Mouse (Mus musculus): ENCODE results near the gene Abcc1. TPM values are rescaled to one million over a fixed set of nuclear protein-coding genes. Genes with fewer than 3 reads are reported as not detected.

Gene Abcc1
- polyA plus RNA-seq, 1 experiment from 2014 or later: 9.6 TPM

DNA sequence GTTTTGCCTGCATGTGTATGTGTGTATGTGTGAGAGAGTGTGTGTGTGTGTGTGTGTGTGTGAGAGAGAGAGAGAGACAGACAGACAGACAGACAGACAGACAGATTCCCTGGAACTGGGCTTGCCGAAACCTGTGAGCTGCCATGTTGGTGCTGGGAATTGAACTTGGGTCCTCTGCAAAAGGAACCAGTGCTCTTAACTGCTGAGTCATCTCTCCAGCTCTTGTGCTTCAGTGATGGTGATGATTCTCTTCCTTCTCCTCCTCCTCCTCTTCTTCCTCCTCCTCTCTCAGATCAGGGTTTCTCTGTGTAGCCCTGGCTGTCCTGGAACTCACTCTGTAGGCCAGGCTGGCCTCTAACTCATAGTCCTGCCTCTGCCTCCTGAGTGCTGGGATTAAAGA lies 4.7 kb downstream of the Abcc1 start:
- no peak overlapping the region for H3K9ac ChIP-seq (ENCODE audit: low read length)
- no peak overlapping the region for H3K4me3 ChIP-seq (ENCODE audit: low read depth, low read length)
- WGBS: 78% methylated on average over 1 of the region's 1 CpGs
- no peaks in the 10 kb centered on the region; the same call in 1 of the 2 replicates for H3K4me1 ChIP-seq (replicated peaks; ENCODE audit: control insufficient read depth, insufficient read depth, low read length)
- H3K27ac ChIP-seq (ENCODE audit: low read depth, low read length): no peak overlapping the region
- DNase-seq (ENCODE audit: low spot score) (no peak), ATAC-seq (replicated peaks; ENCODE audit: low FRiP score) (no peak)
- no peaks in the 10 kb centered on the region for H3K36me3 ChIP-seq (ENCODE audit: control insufficient read depth, insufficient read depth, low read length)
- H3K9me3 ChIP-seq (ENCODE audit: control insufficient read depth, low read length): no peaks in the 10 kb centered on the region
- no peaks in the 10 kb centered on the region for H3K27me3 ChIP-seq (ENCODE audit: control insufficient read depth, insufficient read depth, low read length)
- H3K4me2 ChIP-seq (ENCODE audit: low read depth, low read length, severe bottlenecking): no peak overlapping the region

DNA sequence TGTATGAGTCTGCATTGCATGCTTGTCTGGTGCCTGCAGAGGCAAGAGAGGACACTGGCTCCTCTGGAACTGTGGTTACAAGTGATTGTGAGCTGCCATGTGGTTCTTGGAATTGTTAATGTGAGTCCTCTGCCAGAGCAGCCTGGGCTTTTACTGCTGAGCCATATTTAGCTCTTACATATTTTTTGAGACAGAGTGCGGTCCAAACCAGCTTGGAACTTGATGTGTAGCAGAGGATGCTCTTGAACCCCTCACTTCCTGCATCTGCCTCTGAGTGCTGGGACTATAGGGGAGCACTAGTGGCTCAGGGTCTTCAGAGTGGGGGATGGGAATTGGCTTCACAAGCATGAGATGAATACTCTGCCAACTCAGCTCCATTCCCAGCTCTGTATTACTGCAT lies 10.0 kb downstream of the Abcc1 start:
- Histone ChIP-seq H3K4me1 (replicated peaks; ENCODE audit: control insufficient read depth, insufficient read depth, low read length) (peaks cover 1% of the 10 kb centered on the region; the same call in 1 of the 2 replicates), H3K36me3 (ENCODE audit: control insufficient read depth, insufficient read depth, low read length) (no peaks in the 10 kb centered on the region), H3K27me3 (ENCODE audit: control insufficient read depth, insufficient read depth, low read length) (no peaks in the 10 kb centered on the region), H3K27ac (ENCODE audit: low read depth, low read length) (no peak overlapping the region), H3K4me2 (ENCODE audit: low read depth, low read length, severe bottlenecking) (no peak overlapping the region), H3K9me3 (ENCODE audit: control insufficient read depth, low read length) (no peaks in the 10 kb centered on the region), H3K9ac (ENCODE audit: low read length) (no peak overlapping the region), H3K4me3 (ENCODE audit: low read depth, low read length) (no peak overlapping the region)
- no peak for DNase-seq (ENCODE audit: low spot score)
- 95% methylated on average over 1 of the region's 1 CpGs for WGBS
- ATAC-seq (replicated peaks; ENCODE audit: low FRiP score): no peak

DNA sequence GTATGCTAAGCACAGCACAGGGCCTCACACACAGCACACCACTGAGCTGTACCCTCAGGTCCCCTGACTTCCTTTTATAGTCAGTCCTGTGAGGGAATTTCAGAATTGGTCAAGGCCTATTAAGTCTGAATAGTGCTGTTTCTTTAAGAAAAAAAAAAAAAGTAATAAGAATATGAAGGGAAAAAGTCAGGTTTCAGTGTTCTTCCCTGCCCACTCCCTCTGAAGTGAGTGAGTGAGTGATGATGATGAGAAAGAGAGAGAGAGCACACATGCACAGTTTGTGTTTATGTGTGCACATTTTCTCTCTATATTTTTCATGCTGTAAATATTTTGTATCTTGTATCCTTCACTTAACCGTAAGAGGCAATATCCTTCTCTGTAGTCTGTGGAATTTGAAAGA lies 11.0 kb downstream of the Abcc1 start:
- Histone ChIP-seq H3K9me3 (ENCODE audit: control insufficient read depth, low read length) (no peaks in the 10 kb centered on the region), H3K4me1 (replicated peaks; ENCODE audit: control insufficient read depth, insufficient read depth, low read length) (peaks cover 1% of the 10 kb centered on the region; the same call in 1 of the 2 replicates), H3K9ac (ENCODE audit: low read length) (no peak overlapping the region), H3K27me3 (ENCODE audit: control insufficient read depth, insufficient read depth, low read length) (no peaks in the 10 kb centered on the region), H3K4me3 (ENCODE audit: low read depth, low read length) (no peak overlapping the region), H3K4me2 (ENCODE audit: low read depth, low read length, severe bottlenecking) (no peak overlapping the region), H3K36me3 (ENCODE audit: control insufficient read depth, insufficient read depth, low read length) (no peaks in the 10 kb centered on the region), H3K27ac (ENCODE audit: low read depth, low read length) (no peak overlapping the region)
- no peak for DNase-seq (ENCODE audit: low spot score)
- 85% methylated on average over 1 of the region's 1 CpGs for whole genome bisulfite sequencing
- ATAC-seq (replicated peaks; ENCODE audit: low FRiP score): no peak

DNA sequence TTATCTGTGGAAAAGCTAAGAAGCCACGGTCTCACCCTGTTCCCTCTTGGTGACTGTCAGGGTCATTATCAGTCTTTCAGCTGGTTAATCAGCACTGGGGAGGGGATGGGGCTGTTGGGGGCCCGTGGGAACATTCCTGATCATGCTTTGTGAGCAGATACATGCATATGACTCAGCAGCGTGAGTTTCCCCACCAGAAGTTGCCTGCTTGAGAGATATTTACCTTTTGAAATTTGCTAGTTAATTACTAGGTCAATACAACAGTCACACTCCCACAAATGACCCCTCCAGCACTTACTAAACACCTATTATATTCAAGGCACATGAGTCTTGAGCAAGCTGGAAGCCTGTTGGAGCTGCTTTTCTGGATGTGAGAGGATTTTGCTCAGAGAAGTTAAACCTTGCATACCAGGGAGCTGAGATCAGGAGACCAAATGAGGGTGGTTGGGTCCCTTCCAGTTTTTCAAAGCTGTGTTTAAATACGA lies 11.5 kb downstream of the Abcc1 start:
- H3K9me3 ChIP-seq (ENCODE audit: control insufficient read depth, low read length): no peaks in the 10 kb centered on the region
- no peak overlapping the region for H3K4me2 ChIP-seq (ENCODE audit: low read depth, low read length, severe bottlenecking)
- ATAC-seq (replicated peaks; ENCODE audit: low FRiP score): no peak
- H3K4me3 ChIP-seq (ENCODE audit: low read depth, low read length): no peak overlapping the region
- DNase-seq (ENCODE audit: low spot score): no peak
- H3K27ac ChIP-seq (ENCODE audit: low read depth, low read length): no peak overlapping the region
- H3K4me1 ChIP-seq (replicated peaks; ENCODE audit: control insufficient read depth, insufficient read depth, low read length): peaks cover 1% of the 10 kb centered on the region; the same call in 1 of the 2 replicates
- no peaks in the 10 kb centered on the region for H3K36me3 ChIP-seq (ENCODE audit: control insufficient read depth, insufficient read depth, low read length)
- no peak overlapping the region for H3K9ac ChIP-seq (ENCODE audit: low read length)
- 78% methylated on average over 4 of the region's 4 CpGs for WGBS
- no peaks in the 10 kb centered on the region for H3K27me3 ChIP-seq (ENCODE audit: control insufficient read depth, insufficient read depth, low read length)

DNA sequence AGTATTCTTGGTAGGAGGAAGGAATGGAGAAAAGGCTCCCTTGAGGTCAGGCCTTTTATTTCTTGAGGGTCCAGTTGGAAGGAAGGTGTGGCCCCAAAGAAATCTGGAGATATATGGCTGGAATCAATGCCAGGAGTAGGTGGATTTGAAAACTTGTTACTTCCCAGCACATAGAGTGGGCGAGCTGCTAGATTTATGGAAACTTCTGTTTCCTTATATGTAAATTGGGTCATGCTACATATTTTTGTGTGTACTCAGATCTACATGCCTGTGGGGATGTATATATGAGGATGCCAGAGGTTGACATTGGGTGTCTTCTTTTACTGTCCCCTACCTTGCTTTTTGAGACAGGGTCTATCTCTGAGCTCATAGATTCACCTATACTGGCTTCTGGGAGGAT lies 14.6 kb downstream of the Abcc1 start:
- H3K27ac ChIP-seq (ENCODE audit: low read depth, low read length): no peak overlapping the region
- H3K9ac ChIP-seq (ENCODE audit: low read length): no peak overlapping the region
- no peak overlapping the region for H3K4me2 ChIP-seq (ENCODE audit: low read depth, low read length, severe bottlenecking)
- H3K9me3 ChIP-seq (ENCODE audit: control insufficient read depth, low read length): no peaks in the 10 kb centered on the region
- H3K27me3 ChIP-seq (ENCODE audit: control insufficient read depth, insufficient read depth, low read length): no peaks in the 10 kb centered on the region
- WGBS: 83% methylated on average over 1 of the region's 1 CpGs
- DNase-seq (ENCODE audit: low spot score) (no peak), ATAC-seq (replicated peaks; ENCODE audit: low FRiP score) (no peak)
- H3K4me3 ChIP-seq (ENCODE audit: low read depth, low read length): no peak overlapping the region
- H3K4me1 ChIP-seq (replicated peaks; ENCODE audit: control insufficient read depth, insufficient read depth, low read length): peaks cover 1% of the 10 kb centered on the region; the same call in 1 of the 2 replicates
- H3K36me3 ChIP-seq (ENCODE audit: control insufficient read depth, insufficient read depth, low read length): no peaks in the 10 kb centered on the region

DNA sequence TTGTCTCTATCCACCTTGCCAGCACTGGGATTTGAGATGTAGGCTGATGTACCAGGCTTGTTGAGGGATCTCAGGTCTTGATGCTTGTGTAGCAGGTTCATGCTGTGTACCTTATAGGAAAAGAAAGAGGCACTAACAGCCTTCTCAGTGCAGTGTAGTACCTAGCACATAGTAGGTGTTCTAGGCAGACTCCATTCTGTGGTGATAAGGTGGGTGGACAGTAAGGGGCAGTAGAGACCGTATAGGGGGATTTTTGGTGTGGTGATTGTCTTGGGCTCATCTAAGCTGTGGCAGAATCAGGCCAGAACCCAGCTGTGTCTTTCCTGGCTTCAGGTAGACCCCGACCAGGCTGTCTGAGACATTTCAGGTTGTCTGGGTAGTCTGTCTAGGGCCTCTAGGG lies 15.0 kb downstream of the Abcc1 start:
- H3K36me3 ChIP-seq (ENCODE audit: control insufficient read depth, insufficient read depth, low read length): no peaks in the 10 kb centered on the region
- WGBS: 82% methylated on average over 2 of the region's 2 CpGs
- no peaks in the 10 kb centered on the region for H3K27me3 ChIP-seq (ENCODE audit: control insufficient read depth, insufficient read depth, low read length)
- H3K9me3 ChIP-seq (ENCODE audit: control insufficient read depth, low read length): no peaks in the 10 kb centered on the region
- peaks cover 1% of the 10 kb centered on the region; the same call in 1 of the 2 replicates for H3K4me1 ChIP-seq (replicated peaks; ENCODE audit: control insufficient read depth, insufficient read depth, low read length)
- DNase-seq (ENCODE audit: low spot score) (no peak), ATAC-seq (replicated peaks; ENCODE audit: low FRiP score) (no peak)
- H3K4me2 ChIP-seq (ENCODE audit: low read depth, low read length, severe bottlenecking): no peak overlapping the region
- no peak overlapping the region for H3K4me3 ChIP-seq (ENCODE audit: low read depth, low read length)
- H3K9ac ChIP-seq (ENCODE audit: low read length): no peak overlapping the region
- H3K27ac ChIP-seq (ENCODE audit: low read depth, low read length): no peak overlapping the region

DNA sequence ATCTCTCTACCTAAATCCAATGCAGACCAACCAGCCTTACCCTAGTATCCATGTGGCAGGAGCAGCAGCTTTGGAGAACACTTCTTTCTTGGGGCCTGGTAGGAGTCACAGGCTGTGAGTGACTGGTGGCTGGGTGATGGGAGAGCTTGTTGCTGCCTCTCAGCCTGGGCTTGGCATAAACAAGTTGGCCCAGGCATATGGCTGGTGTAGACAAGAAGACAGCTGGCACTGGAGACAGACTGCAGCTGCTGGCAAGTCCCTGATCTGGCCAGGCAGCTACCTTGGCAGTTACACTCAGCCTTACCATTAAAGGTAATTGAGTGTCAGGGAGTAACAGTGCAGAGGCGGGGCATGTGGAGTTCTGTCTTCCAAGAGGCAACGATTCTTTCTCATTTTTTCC lies 16.0 kb downstream of the Abcc1 start:
- no peaks in the 10 kb centered on the region for H3K9me3 ChIP-seq (ENCODE audit: control insufficient read depth, low read length)
- DNase-seq (ENCODE audit: low spot score): no peak
- no peak for ATAC-seq (replicated peaks; ENCODE audit: low FRiP score)
- H3K9ac ChIP-seq (ENCODE audit: low read length): no peak overlapping the region
- no peak overlapping the region for H3K4me2 ChIP-seq (ENCODE audit: low read depth, low read length, severe bottlenecking)
- no peak overlapping the region for H3K27ac ChIP-seq (ENCODE audit: low read depth, low read length)
- WGBS: 92% methylated on average over 2 of the region's 2 CpGs
- H3K27me3 ChIP-seq (ENCODE audit: control insufficient read depth, insufficient read depth, low read length): no peaks in the 10 kb centered on the region
- no peak overlapping the region for H3K4me3 ChIP-seq (ENCODE audit: low read depth, low read length)
- H3K4me1 ChIP-seq (replicated peaks; ENCODE audit: control insufficient read depth, insufficient read depth, low read length): peaks cover 1% of the 10 kb centered on the region; the same call in 1 of the 2 replicates
- no peaks in the 10 kb centered on the region for H3K36me3 ChIP-seq (ENCODE audit: control insufficient read depth, insufficient read depth, low read length)

DNA sequence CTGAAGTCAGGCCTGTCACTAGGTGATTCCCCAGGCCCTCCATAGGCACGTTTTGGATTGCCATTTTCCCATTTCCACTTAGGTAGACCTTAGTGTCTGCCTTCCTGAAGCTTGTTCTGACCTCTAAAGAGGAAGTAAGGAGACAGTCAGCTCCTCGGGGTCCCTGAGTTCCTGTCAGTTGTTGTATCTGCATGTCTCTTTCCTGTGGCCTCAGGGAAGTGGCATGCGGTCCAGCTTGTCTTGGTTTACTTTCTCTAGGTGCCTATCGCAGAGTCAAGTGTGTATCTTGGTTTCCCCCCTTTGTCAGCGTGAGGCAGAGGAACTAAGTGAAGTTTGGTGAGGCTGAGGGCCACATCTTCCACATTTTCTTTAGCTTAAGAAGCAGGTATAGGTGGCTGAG lies 17.3 kb downstream of the Abcc1 start:
- ATAC-seq (replicated peaks; ENCODE audit: low FRiP score): no peak
- Histone ChIP-seq H3K27ac (ENCODE audit: low read depth, low read length) (no peak overlapping the region), H3K4me3 (ENCODE audit: low read depth, low read length) (no peak overlapping the region), H3K9me3 (ENCODE audit: control insufficient read depth, low read length) (no peaks in the 10 kb centered on the region), H3K9ac (ENCODE audit: low read length) (no peak overlapping the region), H3K36me3 (ENCODE audit: control insufficient read depth, insufficient read depth, low read length) (no peaks in the 10 kb centered on the region), H3K4me2 (ENCODE audit: low read depth, low read length, severe bottlenecking) (no peak overlapping the region), H3K4me1 (replicated peaks; ENCODE audit: control insufficient read depth, insufficient read depth, low read length) (no peaks in the 10 kb centered on the region), H3K27me3 (ENCODE audit: control insufficient read depth, insufficient read depth, low read length) (no peaks in the 10 kb centered on the region)
- no peak for DNase-seq (ENCODE audit: low spot score)
- WGBS: 81% methylated on average over 5 of the region's 5 CpGs

DNA sequence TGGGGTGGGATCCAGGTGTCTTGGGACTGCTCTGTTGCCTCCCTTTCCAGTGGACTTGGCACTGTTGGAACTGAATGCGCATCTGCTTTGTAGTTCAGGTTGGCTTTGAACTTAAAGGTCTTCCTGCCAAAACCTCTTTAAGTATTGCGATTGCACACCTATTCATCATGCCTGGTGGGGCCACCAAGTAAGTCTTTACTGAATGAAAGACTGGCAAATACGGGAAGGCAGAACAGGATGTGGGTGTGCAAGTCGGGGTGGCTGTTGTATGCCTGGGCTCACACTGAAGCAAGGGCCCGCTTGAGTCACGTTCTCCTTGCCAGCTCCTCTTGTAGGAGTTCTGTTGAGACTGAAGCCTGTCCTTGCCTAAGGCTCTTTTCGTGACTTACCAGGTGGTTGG lies 18.5 kb downstream of the Abcc1 start:
- no peaks in the 10 kb centered on the region for H3K27me3 ChIP-seq (ENCODE audit: control insufficient read depth, insufficient read depth, low read length)
- H3K4me2 ChIP-seq (ENCODE audit: low read depth, low read length, severe bottlenecking): no peak overlapping the region
- no peak overlapping the region for H3K27ac ChIP-seq (ENCODE audit: low read depth, low read length)
- H3K4me1 ChIP-seq (replicated peaks; ENCODE audit: control insufficient read depth, insufficient read depth, low read length): no peaks in the 10 kb centered on the region
- no peak for DNase-seq (ENCODE audit: low spot score)
- no peaks in the 10 kb centered on the region for H3K36me3 ChIP-seq (ENCODE audit: control insufficient read depth, insufficient read depth, low read length)
- H3K9me3 ChIP-seq (ENCODE audit: control insufficient read depth, low read length): no peaks in the 10 kb centered on the region
- no peak overlapping the region for H3K9ac ChIP-seq (ENCODE audit: low read length)
- 92% methylated on average over 7 of the region's 7 CpGs for WGBS
- no peak for ATAC-seq (replicated peaks; ENCODE audit: low FRiP score)
- H3K4me3 ChIP-seq (ENCODE audit: low read depth, low read length): no peak overlapping the region

Measured in forebrain, embryonic 11.5 days (tissue).